Mouse (Mus musculus) NIH3T3 (cell line): Measurements from ENCODE around the gene Pink1.

Experiments used
- DNase-seq: peaks from one replicate; pipeline ENCODE4 v3.0.0-alpha.2; 2012; ENCODE audit warnings: low read depth

Gene Pink1

DNA sequence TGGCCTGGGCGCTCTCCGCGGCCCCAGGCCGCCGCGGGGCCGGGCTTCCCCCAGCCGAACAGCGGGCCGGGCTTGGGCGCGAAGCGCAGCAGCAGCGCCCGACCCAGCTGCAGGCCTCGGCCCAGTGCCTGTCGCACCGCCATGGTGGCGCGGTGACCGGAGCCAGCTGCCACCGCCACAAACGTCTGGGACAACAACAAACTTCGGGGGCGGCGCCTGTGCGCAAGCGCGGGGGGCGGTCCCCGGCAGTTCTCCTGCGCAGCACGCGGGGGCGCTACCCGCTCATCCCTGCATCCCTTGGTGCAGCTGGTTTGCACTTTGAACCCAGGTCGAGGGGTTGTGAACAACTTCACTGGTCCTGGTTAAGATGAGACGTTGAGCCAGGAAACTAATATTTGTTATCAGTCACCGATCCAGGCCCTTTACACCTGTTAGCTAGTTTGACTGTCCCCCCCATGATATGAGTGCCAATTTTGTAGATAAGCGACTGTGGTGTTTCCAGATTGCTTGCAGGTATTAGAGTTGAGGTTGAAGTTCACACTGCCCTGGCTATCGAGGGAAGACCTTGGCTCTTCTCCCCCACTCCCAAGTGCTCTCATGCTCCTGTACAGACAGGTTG is at the start of gene Pink1:
Pink1 (minus strand) TSS at position 231 of the 619 bp plus-strand sequence.
- peak; percentile 87 for DNase-seq

DNA sequence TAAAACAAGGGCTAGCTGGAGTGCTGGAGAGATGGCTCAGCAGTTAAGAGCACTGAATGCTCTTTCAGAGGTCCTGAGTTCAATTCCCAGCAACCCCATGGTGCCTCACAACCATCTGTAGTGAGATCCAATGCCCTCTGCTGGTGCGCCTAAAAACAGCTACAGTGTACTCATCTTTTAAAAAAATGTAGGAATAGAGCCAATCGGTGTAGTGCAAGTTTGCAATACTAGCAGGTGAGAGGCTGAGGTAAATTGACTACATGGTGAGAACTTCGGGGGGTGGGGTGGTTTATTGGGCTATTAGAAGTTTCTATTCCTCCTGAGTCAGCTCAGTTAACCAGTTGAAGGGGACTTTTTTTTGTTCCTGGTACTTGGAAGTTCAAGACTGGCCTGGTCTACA is 49.0 kb upstream of the Pink1 start:
- no peak for DNase-seq

DNA sequence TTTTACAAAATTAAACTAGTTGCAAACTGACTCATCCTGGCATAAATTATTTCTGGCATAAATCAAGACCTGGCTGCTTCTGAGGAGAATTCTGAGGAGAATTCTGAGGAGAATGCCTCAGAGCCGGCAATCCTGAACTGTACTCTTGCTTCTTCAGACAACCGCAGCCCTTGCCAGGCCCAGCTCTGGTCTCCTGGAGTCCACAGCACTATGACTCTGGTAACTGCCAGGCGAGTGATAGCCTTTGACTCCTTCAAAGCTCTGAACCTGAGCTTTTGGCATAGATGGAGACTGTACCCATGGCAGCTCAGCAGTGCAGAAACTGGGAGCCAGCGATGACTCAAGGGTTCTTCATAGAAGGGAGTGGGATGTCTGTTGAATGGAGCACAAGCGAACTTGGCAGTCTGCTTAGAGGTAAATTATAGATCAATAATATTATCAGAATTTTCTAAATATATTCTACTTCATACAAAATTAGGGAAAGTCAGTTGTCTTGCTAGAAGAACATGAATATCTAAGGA is 44.9 kb upstream of the Pink1 start:
- DNase-seq = peak; percentile 64

DNA sequence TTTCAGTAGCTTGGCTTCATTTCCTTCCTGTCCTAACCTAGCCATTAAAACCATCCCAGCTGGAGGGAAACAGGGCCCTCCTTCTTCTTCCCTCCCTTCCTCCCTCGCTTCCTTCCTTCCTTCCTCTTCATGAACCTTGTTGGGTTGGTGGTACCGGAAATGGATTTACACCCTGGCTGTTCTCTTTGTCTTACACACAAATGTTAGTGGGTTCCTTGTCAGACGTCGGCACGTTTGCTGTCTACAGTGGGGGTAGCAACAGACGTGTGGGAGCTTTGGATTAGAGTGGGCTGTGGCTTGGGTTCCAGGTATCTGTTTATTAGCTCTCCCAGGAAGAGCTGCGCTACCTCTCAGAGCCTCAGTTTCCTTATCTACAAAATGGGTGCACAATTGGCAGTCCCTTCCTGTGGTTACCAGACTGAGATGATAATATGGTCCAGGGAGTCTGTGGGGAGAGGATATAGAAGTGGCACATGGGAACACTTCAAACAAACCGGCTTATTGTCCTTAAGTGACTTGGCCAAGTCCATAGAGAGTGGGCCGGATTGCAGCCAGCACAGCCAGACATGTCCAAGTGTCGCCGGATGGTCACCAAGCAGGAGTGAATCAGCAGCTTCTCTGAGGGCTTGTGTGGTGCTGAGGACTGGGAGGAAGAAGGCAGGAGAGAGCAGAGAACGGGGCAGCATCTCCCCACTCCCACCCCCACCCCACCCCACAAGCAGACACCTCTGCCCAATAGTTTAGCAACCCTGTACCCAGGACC is 42.6 kb upstream of the Pink1 start:
- no peak for DNase-seq

DNA sequence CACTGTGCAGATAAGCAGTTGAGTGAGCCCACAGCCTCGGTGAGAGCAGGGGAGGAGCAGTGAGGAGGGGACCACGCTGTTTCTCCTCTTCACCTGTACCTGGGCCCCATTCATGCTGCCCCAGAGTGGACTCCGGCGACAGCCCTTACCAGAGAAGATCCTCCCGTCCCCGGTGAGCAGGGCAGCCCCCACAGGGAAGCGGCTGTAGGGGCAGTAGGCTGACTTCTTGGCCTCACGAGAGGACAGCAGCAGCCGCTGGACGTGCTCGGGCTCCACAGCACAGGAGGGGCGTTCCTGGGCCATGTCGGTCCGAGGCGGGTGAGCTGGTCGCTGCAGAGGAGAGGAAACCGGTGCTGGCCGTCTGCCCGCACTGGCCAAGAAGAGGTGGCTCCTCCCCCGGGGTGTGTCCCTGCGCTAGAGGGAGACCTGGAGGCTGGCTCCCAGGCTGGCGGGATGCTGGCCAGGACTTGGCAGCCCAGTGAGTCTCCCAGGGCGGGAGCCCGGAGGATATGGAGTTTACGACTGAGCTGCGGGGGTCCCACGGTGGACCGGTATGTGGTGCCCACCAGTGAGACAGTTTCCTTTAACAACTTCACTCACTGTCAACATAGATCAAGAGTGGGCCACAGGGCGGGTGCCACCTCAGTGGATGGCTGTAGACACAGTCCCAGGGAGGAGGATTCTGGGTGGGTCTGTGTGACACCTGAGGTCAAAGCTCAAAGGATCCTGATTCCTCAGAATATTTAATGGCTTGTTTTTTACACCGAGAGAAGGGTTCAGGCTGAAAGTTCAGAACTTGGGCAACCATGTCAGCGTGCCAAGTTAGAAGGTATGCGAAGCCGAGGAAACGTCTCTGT is 41.8 kb upstream of the Pink1 start, which contains the start of gene Cda:
Cda (minus strand) TSS at position 352 of the 857 bp plus-strand sequence.
- peak; percentile 97 for DNase-seq

DNA sequence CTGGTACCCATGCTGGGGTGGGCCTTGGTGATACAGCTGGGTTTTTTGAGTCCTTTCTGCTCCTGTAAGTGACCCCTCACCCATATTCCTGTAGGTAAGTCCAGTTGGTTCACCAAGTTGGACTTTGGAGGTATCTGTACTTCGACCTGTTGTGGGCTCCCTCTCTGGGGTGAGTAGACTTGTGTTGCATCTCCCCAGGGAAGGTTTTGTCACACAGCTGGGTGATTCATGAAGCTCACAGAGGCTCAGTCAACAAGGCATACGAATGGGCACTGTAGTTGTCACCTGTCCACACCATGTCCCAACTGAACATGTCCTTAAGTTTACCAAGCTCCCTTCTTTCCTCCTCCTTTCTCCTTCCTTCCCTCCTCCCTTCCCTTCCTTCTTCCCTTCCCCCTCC is 40.5 kb upstream of the Pink1 start:
- no peak for DNase-seq

DNA sequence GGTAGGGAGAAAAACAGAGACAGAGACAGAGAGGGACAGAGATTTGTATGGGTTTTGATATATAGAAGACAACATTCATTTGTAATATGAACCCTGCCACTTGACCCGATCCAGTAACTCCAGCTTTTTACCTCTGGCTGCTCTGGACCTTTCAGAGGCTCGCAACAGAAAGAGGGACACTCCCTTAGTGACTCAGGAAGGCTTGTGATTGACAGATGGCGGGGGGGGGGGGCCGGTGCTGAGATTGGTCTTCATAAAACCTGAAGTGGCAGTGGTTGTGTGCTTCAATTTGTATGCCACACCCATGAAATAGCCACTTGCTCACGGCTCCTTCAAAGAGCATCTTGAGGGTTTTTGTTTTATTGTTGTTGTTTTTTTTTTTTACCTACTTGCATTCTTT is 37.4 kb upstream of the Pink1 start:
- DNase-seq = peak; percentile 25

DNA sequence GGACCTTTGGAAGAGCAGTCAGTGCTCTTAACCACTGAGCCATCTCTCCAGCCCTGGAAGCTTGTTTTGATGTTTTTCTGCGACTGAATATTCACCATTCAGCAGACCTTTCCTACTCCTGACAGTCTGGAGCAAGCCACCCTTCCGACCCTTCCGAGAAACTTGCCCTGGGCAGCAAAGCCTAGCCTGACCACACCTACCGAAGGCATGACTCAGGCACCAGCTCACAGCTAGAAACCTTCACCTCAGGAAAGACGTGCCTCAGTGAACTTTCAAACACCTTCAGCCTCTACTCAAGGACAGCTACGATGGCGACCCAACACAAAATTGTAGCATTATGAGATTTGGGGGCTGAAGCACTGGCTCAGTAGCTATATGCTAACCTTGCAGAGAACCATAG is 36.8 kb upstream of the Pink1 start:
- no peak for DNase-seq

DNA sequence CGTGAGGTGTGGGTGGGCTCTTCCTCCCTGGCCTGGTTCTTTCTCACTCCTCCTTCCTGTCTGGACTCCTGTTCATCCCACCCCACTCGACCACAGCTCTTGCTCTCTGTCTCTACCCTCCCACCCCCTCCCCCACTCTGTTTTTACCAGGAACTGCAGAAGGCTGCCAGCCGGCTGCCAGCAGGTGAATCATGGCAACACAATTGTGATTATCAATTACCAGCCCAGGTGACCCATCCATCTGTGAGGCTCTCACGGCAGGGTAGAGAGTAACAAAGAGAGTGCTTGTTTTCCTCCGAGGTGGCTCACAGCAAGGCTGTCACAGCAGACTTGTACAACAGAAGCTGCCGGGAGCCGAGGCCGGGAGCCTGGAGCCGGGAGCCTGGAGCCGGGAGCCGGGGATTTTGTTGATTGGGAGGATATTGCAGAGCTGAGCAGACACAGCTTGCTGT is 35.3 kb upstream of the Pink1 start:
- no peak for DNase-seq

DNA sequence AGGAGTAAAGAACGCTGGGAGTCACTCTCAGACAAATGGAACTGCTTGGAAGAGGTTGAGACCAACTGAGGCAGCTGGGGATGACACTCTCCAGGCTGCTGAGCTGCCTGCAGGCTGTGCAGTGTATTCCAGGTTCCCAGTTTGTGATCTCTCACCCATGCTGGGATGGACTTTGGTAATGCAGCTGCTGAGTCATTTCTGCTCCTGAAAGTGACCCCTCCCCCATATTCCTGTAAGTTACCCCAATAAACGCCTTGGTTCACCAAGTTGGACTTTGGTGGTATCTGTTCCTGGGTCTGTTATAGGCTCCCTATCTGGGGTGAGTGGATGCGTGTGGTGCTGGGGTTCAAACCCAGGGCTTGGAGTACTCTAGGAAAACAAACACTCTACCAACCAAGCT is 32.1 kb upstream of the Pink1 start:
- DNase-seq = no peak

DNA sequence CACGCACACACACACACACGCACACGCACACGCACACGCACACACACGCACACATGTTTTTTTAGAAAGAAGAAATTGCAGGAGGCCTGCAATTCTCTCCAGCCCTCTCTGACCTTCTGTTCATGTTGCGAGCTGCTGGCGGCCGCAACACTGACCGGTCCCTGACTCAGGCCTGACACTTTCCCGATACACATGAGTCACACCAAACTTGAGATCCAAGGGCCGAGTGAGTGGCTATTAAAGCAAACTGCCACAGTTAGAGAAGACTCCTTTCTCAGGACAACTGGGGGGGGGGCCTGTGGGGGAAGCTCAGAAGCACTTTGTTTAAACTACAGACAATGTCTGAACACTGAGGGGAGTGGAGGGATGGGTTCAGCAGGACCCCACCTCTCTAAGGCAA is 30.4 kb upstream of the Pink1 start:
- DNase-seq = peak; percentile 89

DNA sequence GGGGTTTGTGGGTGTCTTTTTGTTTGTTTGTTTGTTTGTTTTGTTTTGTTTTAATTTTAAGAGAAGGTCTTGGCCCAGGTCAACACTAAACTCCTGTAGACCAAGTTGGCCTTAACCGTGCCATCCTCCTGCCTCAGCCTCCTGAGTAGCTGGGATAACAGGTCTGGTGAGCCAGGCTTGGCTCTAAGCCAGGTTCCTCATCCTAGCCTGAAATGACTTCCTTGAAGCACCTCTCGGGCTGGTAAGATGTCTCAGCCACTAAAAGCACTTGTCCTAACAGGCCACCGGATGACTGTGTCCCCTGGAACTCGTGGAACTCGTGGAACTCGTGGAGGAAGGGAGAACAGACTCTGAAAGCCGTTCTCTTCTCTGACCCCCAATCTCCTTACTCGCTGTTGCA is 30.0 kb upstream of the Pink1 start:
- DNase-seq = peak; percentile 60

DNA sequence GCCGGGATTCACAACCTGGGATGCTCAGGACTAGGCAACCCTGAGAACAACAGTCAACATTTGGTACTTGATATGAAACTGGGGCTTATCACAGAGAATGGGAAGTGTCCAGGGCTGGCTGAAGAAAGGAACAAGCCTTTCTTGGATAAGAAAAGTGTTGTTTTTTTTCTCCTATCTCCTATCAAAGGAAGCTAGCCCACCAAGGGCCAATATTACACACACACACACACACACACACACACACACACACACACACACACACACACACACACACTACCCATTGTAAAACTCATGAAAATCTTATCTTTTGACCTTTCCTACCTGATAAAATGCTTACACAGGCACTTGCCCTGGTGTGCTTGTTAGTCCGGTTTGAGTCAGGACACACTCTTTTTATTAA is 29.4 kb upstream of the Pink1 start:
- DNase-seq = no peak

DNA sequence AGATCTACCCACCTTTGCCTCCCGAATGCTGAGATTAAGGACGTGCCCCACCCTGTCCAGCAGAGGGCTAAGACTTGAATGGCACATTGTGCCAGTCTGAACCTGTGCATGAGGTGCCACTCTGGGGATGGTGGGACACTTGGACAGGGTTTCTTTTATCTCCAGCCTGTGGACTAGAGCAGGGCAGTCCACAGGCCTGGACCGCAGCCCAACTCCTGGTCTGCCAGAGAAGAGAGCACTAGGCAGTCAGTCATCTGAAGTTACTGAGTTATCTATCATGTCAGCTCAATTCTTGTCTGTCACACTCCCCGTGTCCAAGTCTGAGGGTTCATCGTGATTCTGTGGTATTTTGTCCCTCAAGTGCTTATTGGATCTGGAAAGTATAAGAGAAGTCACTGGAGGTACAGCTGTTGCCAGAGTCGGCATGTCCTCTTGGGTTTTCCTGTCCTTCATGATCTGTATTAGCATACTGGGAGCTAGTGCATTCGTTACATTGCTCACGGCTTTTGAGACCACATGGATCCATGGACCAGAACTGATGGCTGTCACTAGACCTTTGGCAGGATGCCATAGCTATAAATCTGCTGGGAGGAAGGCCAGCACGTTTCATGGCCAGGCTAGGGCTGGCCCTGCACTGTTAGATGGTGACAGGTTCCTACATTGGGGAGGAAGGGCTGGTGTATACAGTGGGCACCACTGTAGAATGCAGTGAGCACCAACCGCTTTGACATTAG is 27.5 kb upstream of the Pink1 start:
- DNase-seq = no peak

DNA sequence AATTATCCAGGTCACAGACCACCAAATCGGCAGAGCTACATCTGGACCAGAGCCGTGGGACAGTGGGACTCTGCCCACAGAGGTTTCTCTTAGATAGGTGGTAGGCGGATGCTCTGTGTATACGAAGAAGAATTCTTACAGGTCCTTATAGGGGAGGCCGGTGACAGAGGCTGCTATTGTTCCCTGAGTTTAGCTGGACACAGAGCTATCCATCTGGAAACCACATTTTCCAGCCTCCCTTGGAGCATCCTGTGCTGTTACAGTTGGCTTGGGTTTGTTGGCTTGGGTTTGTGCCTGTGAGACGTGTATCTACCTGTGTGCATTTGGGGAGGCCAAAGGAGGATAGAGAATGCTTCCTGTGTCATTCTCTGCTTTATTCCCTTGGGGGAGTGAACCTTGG is 26.6 kb upstream of the Pink1 start:
- DNase-seq = no peak

DNA sequence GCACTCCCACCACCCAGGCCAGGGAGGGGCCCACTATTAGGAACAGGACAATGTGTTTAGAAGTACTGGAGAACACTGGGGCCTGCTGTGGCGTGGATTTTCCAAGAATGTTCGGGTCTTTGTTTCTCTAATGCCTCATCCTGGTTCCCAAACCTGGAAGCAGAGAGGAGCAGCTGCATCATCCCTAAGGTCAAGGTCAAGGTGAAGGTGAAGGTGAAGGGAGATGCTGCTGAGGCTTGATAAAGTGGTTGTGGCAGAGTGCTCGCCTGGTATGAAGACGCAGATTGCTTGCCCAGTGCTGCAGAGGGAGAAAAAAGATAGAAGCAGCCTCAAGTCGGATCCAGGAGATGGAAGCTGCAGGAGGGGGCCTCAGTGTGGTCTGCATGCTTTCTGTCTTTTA is 25.7 kb upstream of the Pink1 start:
- DNase-seq = no peak

DNA sequence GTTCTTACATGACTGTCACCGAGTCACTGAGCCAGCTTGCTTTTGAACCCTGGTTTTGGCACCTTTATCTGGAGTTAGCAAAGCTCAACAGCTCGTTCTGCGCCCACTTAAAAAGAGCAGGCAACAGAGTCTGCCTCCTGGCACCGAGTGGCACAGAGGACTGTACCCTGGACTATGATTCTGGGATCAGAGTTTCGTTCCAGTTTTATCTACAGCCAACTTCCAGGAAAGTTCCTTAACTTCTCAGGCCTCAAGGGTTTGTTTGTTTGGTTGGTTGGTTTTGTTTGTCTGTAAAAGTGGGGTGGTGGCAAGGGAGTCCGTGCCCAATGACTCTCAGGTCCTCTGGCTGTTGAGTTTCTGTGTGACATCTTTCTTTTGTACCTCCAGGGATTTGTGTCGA is 22.6 kb upstream of the Pink1 start:
- no peak for DNase-seq

DNA sequence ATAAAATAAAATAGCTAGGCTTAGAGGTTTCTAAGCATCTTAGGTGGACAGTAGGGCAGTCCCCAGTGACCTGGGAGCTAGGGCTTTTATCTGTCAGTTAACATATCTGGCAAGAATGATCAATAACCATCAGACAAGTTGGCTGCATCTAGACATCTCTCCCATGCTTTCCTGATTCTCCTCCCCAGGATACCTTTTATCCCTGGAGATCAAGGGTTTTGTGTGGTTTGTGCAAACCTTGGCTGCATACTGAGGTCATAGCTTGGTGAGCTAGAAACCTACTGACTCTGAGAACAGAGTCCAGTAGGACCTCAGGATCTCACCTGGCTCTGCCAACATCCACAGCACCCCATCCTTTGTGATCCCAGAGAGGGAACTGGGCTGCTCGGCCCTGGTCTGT is 21.2 kb upstream of the Pink1 start:
- no peak for DNase-seq

DNA sequence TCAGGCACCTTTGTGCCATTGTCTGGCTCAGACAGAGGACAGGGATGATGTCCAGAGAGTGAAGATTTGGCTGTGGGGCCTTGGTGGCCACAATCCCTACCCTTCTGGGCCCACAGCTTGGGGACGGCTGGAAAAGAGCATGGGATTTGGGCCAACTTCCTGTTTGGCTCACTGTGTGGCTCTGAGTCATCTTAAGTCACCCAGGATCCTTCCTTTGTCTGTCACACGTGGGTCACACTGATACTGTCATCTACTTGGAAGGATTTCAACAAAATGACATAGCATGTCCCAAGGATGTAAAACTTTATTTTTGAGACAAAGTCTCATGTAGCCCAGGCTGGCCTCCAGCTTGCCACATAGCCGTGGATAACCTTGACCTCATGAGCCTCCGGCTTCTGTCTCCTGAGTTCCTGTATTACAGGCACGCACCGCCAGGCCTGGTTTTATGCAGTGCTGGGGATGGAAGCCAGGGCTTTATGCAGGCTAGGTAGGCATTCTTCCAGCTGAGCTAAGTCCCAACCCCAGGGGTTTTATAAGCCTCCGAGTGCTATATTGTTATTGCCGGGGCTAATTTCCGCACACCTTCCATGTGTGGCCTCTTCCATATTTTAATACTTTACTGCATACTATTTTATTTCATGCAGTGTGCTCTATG is 18.9 kb upstream of the Pink1 start:
- no peak for DNase-seq

DNA sequence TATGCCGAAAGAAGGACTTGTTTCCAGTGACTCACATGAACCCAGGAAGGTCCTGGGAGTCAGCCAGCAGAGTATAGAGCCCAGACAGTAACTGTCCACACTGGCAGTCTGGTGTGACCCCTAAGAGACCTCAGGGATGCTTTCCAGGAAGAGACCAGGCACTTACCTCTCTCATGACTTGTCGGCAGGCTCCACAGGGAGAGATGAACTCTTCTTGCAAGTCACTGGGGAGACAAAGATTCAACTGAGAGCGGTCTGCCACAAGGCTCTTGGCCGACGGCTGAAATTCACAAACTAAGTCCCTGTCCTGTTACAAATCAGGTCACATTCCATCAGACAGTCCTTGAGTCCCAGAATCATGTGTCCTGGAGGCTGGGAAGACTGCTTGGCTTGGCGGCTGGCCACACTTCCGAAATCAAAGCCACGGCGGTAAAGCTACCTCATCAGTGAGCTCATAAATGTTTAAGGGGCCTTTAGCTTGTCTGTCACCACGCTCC is 17.3 kb upstream of the Pink1 start:
- DNase-seq = no peak

DNA sequence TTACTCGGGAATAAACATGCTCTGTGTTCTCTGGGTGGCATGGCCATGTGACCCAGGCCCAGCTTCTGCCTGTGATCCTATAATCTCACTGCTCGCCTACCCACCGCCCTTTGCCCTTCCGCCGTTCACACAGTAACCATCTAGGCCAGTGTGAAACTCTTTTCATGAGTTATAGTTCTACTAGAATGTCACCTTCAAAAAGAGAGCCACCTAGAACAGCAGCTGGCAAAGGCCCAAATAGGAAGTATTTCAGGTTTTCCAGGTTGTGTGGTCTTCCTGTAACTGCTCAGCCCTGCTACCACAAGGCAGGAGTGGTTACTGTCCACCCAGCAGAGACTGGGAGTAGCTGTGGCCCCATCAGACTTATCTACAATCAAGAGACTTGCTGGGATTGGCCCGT is 16.7 kb upstream of the Pink1 start:
- no peak for DNase-seq
